Mouse (Mus musculus) adrenal gland, postnatal 10 days (tissue): ENCODE data around the gene Mapk3. TPM values are rescaled to one million over a fixed set of nuclear protein-coding genes. Genes with fewer than 3 reads are reported as not detected.
A peak's percentile ranks its signal among the peaks of the same experiment; 100 is the strongest.

ENCODE experiments used
- DNase-seq: peaks from one replicate; pipeline ENCODE4 v3.0.0; 2021; ENCODE audit warnings: mixed read lengths
- total RNA-seq, 2 experiments: library from RNA; stranded (reverse); gene quantifications; 2 replicates each; pipeline ENCODE4 v1.2.3; 2021

The Mapk3 gene
- total RNA-seq, 2 experiments from 2014 or later: 125 to 158 TPM

GRCm38 (mm10) chr7:126802134-126802889 is 42.9 kb downstream of the Mapk3 start:
- peak; percentile 59 for DNase-seq

- DNase-seq: no peak
Observed at GRCm38 (mm10) chr7:126803181-126803580, 43.8 kb downstream of the Mapk3 start.

GRCm38 (mm10) chr7:126803751-126804150 is 44.4 kb downstream of the Mapk3 start:
- no peak for DNase-seq

- peak; percentile 73 for DNase-seq
Observed at GRCm38 (mm10) chr7:126806956-126807355, 47.6 kb downstream of the Mapk3 start.

- no peak for DNase-seq
Observed at GRCm38 (mm10) chr7:126807405-126807804, 48.0 kb downstream of the Mapk3 start.

GRCm38 (mm10) chr7:126808703-126809455 is 49.5 kb downstream of the Mapk3 start:
- peak; percentile 94 for DNase-seq

- DNase-seq: no peak
Observed at GRCm38 (mm10) chr7:126809723-126810369, 50.4 kb downstream of the Mapk3 start.

Other genes starting within 250 kb of the Mapk3 start
- 100 to 1,000 TPM; 214 to 223 TPM for gene Eif3c, start 193.2 kb upstream of the Mapk3 start, total RNA-seq
- gene Apobr, start 174.7 kb upstream of the Mapk3 start, total RNA-seq: 1 to 10 TPM; 2.1 to 2.2 TPM
- gene Cln3, start 173.8 kb upstream of the Mapk3 start, total RNA-seq: 10 to 100 TPM; 26.1 to 36.1 TPM
- gene Il27, start 164.7 kb upstream of the Mapk3 start, total RNA-seq: not detected
- gene Nupr1, start 128.7 kb upstream of the Mapk3 start, total RNA-seq: 10 to 100 TPM; 14.9 to 19.9 TPM
- 10 to 100 TPM; 31.3 to 46.9 TPM for gene Sgf29, start 110.3 kb upstream of the Mapk3 start, total RNA-seq
- 100 to 1,000 TPM in 1 of 2 experiments, 10 to 100 TPM in 1; 53.9 to 125 TPM for gene Sult1a1, start 83.2 kb upstream of the Mapk3 start, total RNA-seq
- 10 to 100 TPM; 67.6 to 81.0 TPM for gene Bola2, start 64.2 kb upstream of the Mapk3 start, total RNA-seq
- gene Slx1b, start 63.8 kb upstream of the Mapk3 start, total RNA-seq: 10 to 100 TPM in 1 of 2 experiments, 1 to 10 TPM in 1; 8.2 to 15.0 TPM
- 10 to 100 TPM; 36.1 to 39.3 TPM for gene Coro1a, start 51.8 kb upstream of the Mapk3 start, total RNA-seq
- 1 to 10 TPM; 3.4 to 8.6 TPM for gene Gdpd3, start 6.7 kb downstream of the Mapk3 start, total RNA-seq
- gene Ypel3, start 17.4 kb downstream of the Mapk3 start, total RNA-seq: 100 to 1,000 TPM; 140 to 147 TPM
- gene Tbx6, start 21.9 kb downstream of the Mapk3 start, total RNA-seq: 1 to 10 TPM in 1 of 2 experiments, under 1 TPM in 1; 0.60 to 1.2 TPM
- gene Ppp4c, start 32.9 kb downstream of the Mapk3 start, total RNA-seq: 100 to 1,000 TPM; 103 to 107 TPM
- 10 to 100 TPM; 29.0 to 36.1 TPM for gene Fam57b, start 38.1 kb downstream of the Mapk3 start, total RNA-seq
- not detected for gene 4930451I11Rik, start 72.0 kb downstream of the Mapk3 start, total RNA-seq
- gene Doc2a, start 87.8 kb downstream of the Mapk3 start, total RNA-seq: 1 to 10 TPM in 1 of 2 experiments, under 1 TPM in 1; 0.82 to 1.0 TPM
- gene Hirip3, start 102.4 kb downstream of the Mapk3 start, total RNA-seq: 10 to 100 TPM; 21.2 to 28.6 TPM
- 10 to 100 TPM; 35.4 to 45.6 TPM for gene Ino80e, start 102.8 kb downstream of the Mapk3 start, total RNA-seq
- gene Taok2, start 125.1 kb downstream of the Mapk3 start, total RNA-seq: 10 to 100 TPM; 69.7 to 85.8 TPM
- gene Tmem219, start 163.3 kb downstream of the Mapk3 start, total RNA-seq: 10 to 100 TPM; 32.1 to 32.3 TPM
- gene Kctd13, start 169.3 kb downstream of the Mapk3 start, total RNA-seq: 10 to 100 TPM; 18.4 to 23.0 TPM
- gene Asphd1, start 190.0 kb downstream of the Mapk3 start, total RNA-seq: 1 to 10 TPM; 1.9 to 2.0 TPM
- 10 to 100 TPM; 38.8 to 58.2 TPM for gene Sez6l2, start 191.0 kb downstream of the Mapk3 start, total RNA-seq
- 10 to 100 TPM; 70.6 to 76.4 TPM for gene Cdipt, start 216.3 kb downstream of the Mapk3 start, total RNA-seq
- 1 to 10 TPM; 1.6 to 2.7 TPM for gene Cdiptos, start 216.5 kb downstream of the Mapk3 start, total RNA-seq